Mouse (Mus musculus): ENCODE measurements at regions not wholly inside any gene's neighbourhood (a gene's known extent, or its start where the extent isn't known, plus 50 kb on each side); places are given as distances from the start of the nearest gene placed in this dataset.
A peak's percentile ranks its signal among the peaks of the same experiment; 100 is the strongest.

- no peak for DNase-seq (ENCODE audit: low spot score in 2 of 2)
Measured at GRCm38 (mm10) chr3:159069957-159070684, 425.1 kb upstream of the Depdc1a start.

GRCm38 (mm10) chr3:159056960-159057525 is 438.2 kb upstream of the Depdc1a start:
- DNase-seq (ENCODE audit: low spot score in 2 of 2), result no peak

GRCm38 (mm10) chr3:159034806-159035205 is 460.4 kb upstream of the Depdc1a start:
- DNase-seq (ENCODE audit: low spot score in 2 of 2), result peak; percentile 22 to 83

GRCm38 (mm10) chr3:159031581-159031980 is 463.7 kb upstream of the Depdc1a start:
- DNase-seq (ENCODE audit: low spot score in 2 of 2), result peak in 1 of 2 experiments; percentile 64

GRCm38 (mm10) chr3:159030675-159031074 is 464.6 kb upstream of the Depdc1a start:
- DNase-seq (ENCODE audit: low spot score in 2 of 2), result peak; percentile 23 to 86

- no peak for DNase-seq (ENCODE audit: low spot score in 2 of 2)
Measured at GRCm38 (mm10) chr3:159029951-159030350, 465.3 kb upstream of the Depdc1a start.

GRCm38 (mm10) chr3:159020447-159020846 is 458.4 kb upstream of the Lrrc7 start:
- no peak for DNase-seq (ENCODE audit: low spot score in 2 of 2)

- no peak for DNase-seq (ENCODE audit: low spot score in 2 of 2)
Measured at GRCm38 (mm10) chr3:159017269-159017668, 455.2 kb upstream of the Lrrc7 start.

GRCm38 (mm10) chr3:159016426-159016825 is 454.4 kb upstream of the Lrrc7 start:
- DNase-seq (ENCODE audit: low spot score in 2 of 2), result no peak

GRCm38 (mm10) chr3:159010954-159011638 is 449.1 kb upstream of the Lrrc7 start:
- DNase-seq (ENCODE audit: low spot score in 2 of 2), result no peak

- no peak for DNase-seq (ENCODE audit: low spot score in 2 of 2)
Measured at GRCm38 (mm10) chr3:159004013-159004412, 442.0 kb upstream of the Lrrc7 start.

- DNase-seq (ENCODE audit: low spot score in 2 of 2), result no peak
Measured at GRCm38 (mm10) chr3:158985438-158986111, 423.6 kb upstream of the Lrrc7 start.

- DNase-seq (ENCODE audit: low spot score in 2 of 2), result no peak
Measured at GRCm38 (mm10) chr3:158947063-158947462, 385.0 kb upstream of the Lrrc7 start.

GRCm38 (mm10) chr3:158905104-158905503 is 343.1 kb upstream of the Lrrc7 start:
- no peak for DNase-seq (ENCODE audit: low spot score in 2 of 2)

- DNase-seq (ENCODE audit: low spot score in 2 of 2), result no peak
Measured at GRCm38 (mm10) chr3:158899458-158899857, 337.4 kb upstream of the Lrrc7 start.

- no peak for DNase-seq (ENCODE audit: low spot score in 2 of 2)
Measured at GRCm38 (mm10) chr3:158886732-158887386, 324.8 kb upstream of the Lrrc7 start.

- peak in 1 of 2 experiments; percentile 23 for DNase-seq (ENCODE audit: low spot score in 2 of 2)
Measured at GRCm38 (mm10) chr3:158886301-158886711, 324.3 kb upstream of the Lrrc7 start.

Measured in left cerebral cortex, adult 8-10 months (tissue).